Mouse (Mus musculus): ENCODE measurements around the gene Clca3a1. TPM values are rescaled to one million over a fixed set of nuclear protein-coding genes. Genes with fewer than 3 reads are reported as not detected.

The Clca3a1 gene
- total and polyA plus RNA-seq, 2 experiments from 2014 or later: 0.21 to 0.36 TPM

GRCm38 (mm10) chr3:144683136-144683814 is 77.5 kb downstream of the Clca3a1 start:
- Histone ChIP-seq H3K4me1 (ENCODE audit: insufficient read depth, low read length) (no peaks in the 10 kb centered on the region), H3K4me3 (ENCODE audit: low read length) (no peak overlapping the region), H3K9ac (replicated peaks; ENCODE audit: low read length) (no peak overlapping the region), H3K36me3 (ENCODE audit: insufficient read depth, low read length) (no peaks in the 10 kb centered on the region), H3K9me3 (ENCODE audit: low read length) (no peaks in the 10 kb centered on the region), H3K27me3 (ENCODE audit: insufficient read depth, low read length) (no peaks in the 10 kb centered on the region), H3K27ac (no peak overlapping the region), H3K4me2 (ENCODE audit: low read depth, low read length) (no peak overlapping the region)
- no peak for ATAC-seq
- no peak for TF ChIP-seq CTCF (IDR thresholded peaks at IDR 0.05; ENCODE audit: low read depth)
- WGBS: 94% methylated on average over 12 of the region's 12 CpGs
- no peak for DNase-seq (ENCODE audit: low spot score)

- H3K27me3 ChIP-seq (ENCODE audit: insufficient read depth, low read length): no peaks in the 10 kb centered on the region
- no peaks in the 10 kb centered on the region for H3K4me1 ChIP-seq (ENCODE audit: insufficient read depth, low read length)
- no peaks in the 10 kb centered on the region for H3K36me3 ChIP-seq (ENCODE audit: insufficient read depth, low read length)
- WGBS: 88% methylated on average over 5 of the region's 5 CpGs
- H3K4me2 ChIP-seq (ENCODE audit: low read depth, low read length): no peak overlapping the region
- no peak overlapping the region for H3K9ac ChIP-seq (replicated peaks; ENCODE audit: low read length)
- no peaks in the 10 kb centered on the region for H3K9me3 ChIP-seq (ENCODE audit: low read length)
- no peak overlapping the region for H3K4me3 ChIP-seq (ENCODE audit: low read length)
- no peak for TF ChIP-seq CTCF (IDR thresholded peaks at IDR 0.05; ENCODE audit: low read depth)
- no peak overlapping the region for H3K27ac ChIP-seq
- ATAC-seq (no peak), DNase-seq (ENCODE audit: low spot score) (no peak)
Observed at GRCm38 (mm10) chr3:144681542-144681941, 79.2 kb downstream of the Clca3a1 start.

- Histone ChIP-seq H3K9me3 (ENCODE audit: low read length) (no peaks in the 10 kb centered on the region), H3K4me2 (ENCODE audit: low read depth, low read length) (no peak overlapping the region), H3K36me3 (ENCODE audit: insufficient read depth, low read length) (no peaks in the 10 kb centered on the region), H3K27ac (no peak overlapping the region), H3K4me3 (ENCODE audit: low read length) (no peak overlapping the region), H3K4me1 (ENCODE audit: insufficient read depth, low read length) (no peaks in the 10 kb centered on the region), H3K27me3 (ENCODE audit: insufficient read depth, low read length) (no peaks in the 10 kb centered on the region), H3K9ac (replicated peaks; ENCODE audit: low read length) (no peak overlapping the region)
- DNase-seq (ENCODE audit: low spot score): no peak
- WGBS: 85% methylated on average over 8 of the region's 8 CpGs
- TF ChIP-seq CTCF (IDR thresholded peaks at IDR 0.05; ENCODE audit: low read depth): no peak
- no peak for ATAC-seq
Observed at GRCm38 (mm10) chr3:144679701-144680159, 81.0 kb downstream of the Clca3a1 start.

Other genes with a start within 250 kb of the Clca3a1 start
- gene Hs2st1, start 190.8 kb downstream of the Clca3a1 start, total RNA-seq (2014; rRNA removed): 38.8 and 39.2 TPM in 2 replicates
- gene Hs2st1, start 190.8 kb downstream of the Clca3a1 start, polyA plus RNA-seq (2015; fragmentation: Nextera tagmentation; extraction: Ambion mirVana): 11.0 and 11.1 TPM in 2 replicates
- 210 and 211 TPM in 2 replicates for gene Selenof, start 190.7 kb downstream of the Clca3a1 start, total RNA-seq (2014; rRNA removed)
- 686 and 693 TPM in 2 replicates for gene Selenof, start 190.7 kb downstream of the Clca3a1 start, polyA plus RNA-seq (2015; fragmentation: Nextera tagmentation; extraction: Ambion mirVana)
- 61.3 and 89.1 TPM in 2 replicates for gene Sh3glb1, start 40.6 kb downstream of the Clca3a1 start, total RNA-seq (2014; rRNA removed)
- 118 and 122 TPM in 2 replicates for gene Sh3glb1, start 40.6 kb downstream of the Clca3a1 start, polyA plus RNA-seq (2015; fragmentation: Nextera tagmentation; extraction: Ambion mirVana)
- 0.05 and 0.25 TPM in 2 replicates for gene Clca3a2, start 58.5 kb upstream of the Clca3a1 start, total RNA-seq (2014; rRNA removed)
- 0.13 and 0.25 TPM in 2 replicates for gene Clca3a2, start 58.5 kb upstream of the Clca3a1 start, polyA plus RNA-seq (2015; fragmentation: Nextera tagmentation; extraction: Ambion mirVana)
- not detected in 2 replicates for gene Clca3b, start 88.4 kb upstream of the Clca3a1 start, total RNA-seq (2014; rRNA removed)
- not detected in 2 replicates for gene Clca3b, start 88.4 kb upstream of the Clca3a1 start, polyA plus RNA-seq (2015; fragmentation: Nextera tagmentation; extraction: Ambion mirVana)
- 0.43 TPM in 1 of 2 replicates, not detected in the other for gene Clca4b, start 171.6 kb upstream of the Clca3a1 start, total RNA-seq (2014; rRNA removed)
- gene Clca4b, start 171.6 kb upstream of the Clca3a1 start, polyA plus RNA-seq (2015; fragmentation: Nextera tagmentation; extraction: Ambion mirVana): 0.05 TPM in 1 of 2 replicates, not detected in the other
- gene Clca4a, start 214.1 kb upstream of the Clca3a1 start, total RNA-seq (2014; rRNA removed): not detected in 2 replicates
- 0.09 TPM in 1 of 2 replicates, not detected in the other for gene Clca4a, start 214.1 kb upstream of the Clca3a1 start, polyA plus RNA-seq (2015; fragmentation: Nextera tagmentation; extraction: Ambion mirVana)